Mouse (Mus musculus) lung, embryonic 16.5 days (tissue): ENCODE data around the gene Zc3hav1. TPM values are rescaled to one million over a fixed set of nuclear protein-coding genes. Genes with fewer than 3 reads are reported as not detected.

ENCODE experiments used
- ATAC-seq: fragments of 200-750 bp; cut with Nextera tagmentation; 2 replicates; pipeline ENCODE4 v1.8.0; 2017; ENCODE audit warnings: low read depth, mild to moderate bottlenecking, moderate library complexity
- H3K27ac ChIP-seq: fragments of 300-500 bp; sonication (generic); 2 replicates; pipeline ENCODE4 v1.5.1; 2014; ENCODE audit warnings: mild to moderate bottlenecking, control low read depth, low read length
- H3K27me3 ChIP-seq: fragments of 300-500 bp; sonication (generic); 2 replicates; pipeline ENCODE4 v1.6.1; 2014; ENCODE audit warnings: low read depth, low read length, mixed read lengths; ENCODE audit not compliant: control insufficient read depth, insufficient read depth
- H3K36me3 ChIP-seq: fragments of 300-500 bp; sonication (generic); 2 replicates; pipeline ENCODE4 v1.6.1; 2014; ENCODE audit warnings: low read length; ENCODE audit not compliant: control insufficient read depth, insufficient read depth
- H3K4me1 ChIP-seq: fragments of 300-500 bp; sonication (generic); replicated peaks from 2 replicates; pipeline ENCODE4 v1.6.1; 2014; ENCODE audit warnings: low read length, mixed read lengths; ENCODE audit not compliant: control insufficient read depth, insufficient read depth
- H3K4me2 ChIP-seq: fragments of 300-500 bp; sonication (generic); 2 replicates; pipeline ENCODE4 v1.6.1; 2014; ENCODE audit warnings: low read depth, low read length, control low read depth
- H3K4me3 ChIP-seq: fragments of 300-500 bp; sonication (generic); 2 replicates; pipeline ENCODE4 v1.5.1; 2014; ENCODE audit warnings: mild to moderate bottlenecking, low read length, control low read depth
- H3K9ac ChIP-seq: fragments of 300-500 bp; sonication (generic); 2 replicates; pipeline ENCODE4 v1.6.1; 2014; ENCODE audit warnings: low read length, control low read depth
- H3K9me3 ChIP-seq: fragments of 300-500 bp; sonication (generic); 2 replicates; pipeline ENCODE4 v1.6.1; 2016; ENCODE audit warnings: low read length; ENCODE audit not compliant: control insufficient read depth
- WGBS: fragments of 180-500 bp; shearing (Covaris S2); extraction: QIAGEN DNeasy Blood & Tissue Kit; methylation state at CpG from one replicate; pipeline ENCODE4 v1.1.7; 2014; 5-methylcytosine and 5-hydroxymethylcytosine counted together
- polyA plus RNA-seq: library from polyadenylated mRNA; unstranded; fragments of >200 nt; fragmentation: Nextera tagmentation; extraction: Ambion mirVana; gene quantifications from 2 replicates; pipeline ENCODE4 v1.2.1, GENCODE M21; 2015

The Zc3hav1 gene
- polyA plus RNA-seq = 8.0 and 11.0 TPM in 2 replicates

DNA sequence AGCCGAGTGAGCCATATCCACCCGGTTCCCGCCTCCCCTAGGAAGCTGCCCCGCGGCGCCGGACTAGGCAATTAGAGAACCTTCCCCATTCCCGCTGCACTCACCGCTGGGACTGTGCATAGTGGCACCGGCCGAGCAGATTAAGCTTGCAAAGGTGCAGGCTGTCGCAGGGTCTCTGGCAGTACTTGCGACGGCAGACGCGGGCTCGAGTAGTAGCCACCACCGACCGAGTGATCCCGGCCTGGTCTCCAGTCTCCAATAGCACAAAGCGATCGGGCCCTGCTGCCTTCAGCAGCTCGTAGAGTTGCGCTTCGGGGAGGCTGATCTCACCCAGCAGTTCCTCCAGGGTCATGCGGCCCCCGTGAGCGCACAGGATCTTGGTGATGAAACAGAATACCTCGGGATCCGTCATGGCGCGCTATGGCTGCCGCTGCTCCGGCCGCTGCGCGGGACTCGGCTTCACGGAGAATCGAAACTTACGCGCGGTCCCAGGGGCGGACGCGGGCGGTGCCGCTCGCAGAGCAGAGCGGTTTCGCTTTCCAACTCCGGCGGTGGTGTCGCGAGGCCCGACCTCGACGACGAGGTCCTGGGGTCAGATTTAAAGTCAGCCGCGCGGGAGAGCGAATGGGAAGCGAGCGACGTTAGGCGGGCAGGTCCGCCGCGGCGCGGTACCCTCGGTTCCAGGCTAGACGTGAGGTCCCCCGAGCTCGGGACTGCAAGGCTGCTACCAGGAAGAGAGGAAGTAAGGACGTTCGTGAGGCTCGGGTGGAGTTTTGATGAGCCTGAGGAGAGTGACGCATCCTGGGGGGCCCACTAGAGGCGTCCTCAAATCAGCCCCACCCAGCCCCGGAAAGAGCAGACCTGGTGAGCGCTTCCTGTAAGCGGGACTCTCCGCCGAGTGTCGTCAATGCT, at the start of gene Zc3hav1:
TSS of gene Zc3hav1 (minus strand) at position 793 of the 912 bp plus-strand sequence.
- peak within 1 kb of the TSS; percentile 74 for H3K9ac ChIP-seq
- peaks cover 12% of the 10 kb centered on the region for H3K4me1 ChIP-seq
- H3K36me3 ChIP-seq = no peaks in the 10 kb centered on the region
- H3K27ac ChIP-seq = peak within 1 kb of the TSS; percentile 66
- no peaks in the 10 kb centered on the region for H3K9me3 ChIP-seq
- H3K4me3 ChIP-seq = peak within 1 kb of the TSS; percentile 82
- peak; percentile 82 for ATAC-seq
- H3K27me3 ChIP-seq = peaks cover 32% of the 10 kb centered on the region
- H3K4me2 ChIP-seq = peak within 1 kb of the TSS; percentile 80
- WGBS = under 1% methylated on average over 87 of the region's 87 CpGs

DNA sequence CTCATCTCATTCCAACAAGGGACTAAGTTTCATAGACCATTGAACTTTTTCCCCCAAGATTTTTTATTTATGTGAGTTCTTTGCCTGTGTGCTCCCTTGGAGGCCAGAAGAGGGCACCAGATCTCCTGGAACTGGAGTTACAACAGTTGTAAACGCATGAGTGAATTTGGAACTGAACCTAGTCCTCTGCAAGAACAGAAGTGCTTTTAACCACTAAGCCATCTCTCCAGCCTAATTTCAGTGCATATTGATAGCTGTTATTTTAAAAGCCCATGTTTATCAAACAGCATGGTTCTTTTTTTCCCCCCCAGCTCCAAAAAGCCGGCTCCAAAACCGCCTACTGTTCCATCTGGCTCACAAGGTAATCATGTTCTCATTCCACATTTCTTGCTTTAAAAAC, 35.3 kb upstream of the Zc3hav1 start:
- Histone ChIP-seq H3K27ac (no peak overlapping the region), H3K9me3 (no peaks in the 10 kb centered on the region), H3K36me3 (no peaks in the 10 kb centered on the region), H3K4me1 (no peaks in the 10 kb centered on the region), H3K9ac (no peak overlapping the region), H3K27me3 (no peaks in the 10 kb centered on the region), H3K4me2 (no peak overlapping the region), H3K4me3 (no peak overlapping the region)
- no peak for ATAC-seq
- WGBS = 81% methylated on average over 3 of the region's 3 CpGs

DNA sequence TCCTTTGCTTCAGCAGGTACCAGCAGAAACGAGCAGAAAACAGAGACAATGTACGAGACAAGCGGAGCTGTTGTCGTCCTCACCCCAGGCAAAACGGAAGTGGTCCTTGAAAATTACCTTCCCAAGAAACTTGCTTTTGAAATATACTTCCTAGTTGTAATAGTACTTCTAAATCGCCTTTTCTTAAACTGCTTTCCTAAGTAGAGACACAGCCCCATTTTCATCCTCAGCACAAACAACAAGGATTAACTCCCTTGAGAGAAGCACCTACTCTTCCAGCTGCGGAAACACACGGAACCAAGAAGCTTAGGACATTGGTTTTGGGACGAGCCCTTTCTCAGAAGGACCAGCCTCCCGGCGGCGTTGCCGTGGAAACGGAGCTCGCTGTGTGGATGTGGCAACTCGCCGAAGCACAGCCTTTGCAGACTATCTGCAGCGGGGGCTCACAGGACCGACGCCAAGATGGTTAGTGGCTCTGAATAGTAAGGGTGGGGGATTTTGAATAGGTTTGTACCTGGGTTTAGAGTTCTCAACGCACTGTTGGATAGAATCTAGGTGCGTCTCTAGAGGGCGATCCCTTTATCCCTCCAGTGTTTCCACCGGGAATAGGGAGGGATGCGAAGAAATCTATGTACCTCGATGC, 26.8 kb upstream of the Zc3hav1 start, which contains the start of gene Ttc26:
TSS of gene Ttc26 (plus strand) at position 341 of the 643 bp plus-strand sequence.
- Histone ChIP-seq H3K4me2 (peak within 1 kb of the TSS; percentile 87), H3K27me3 (no peaks in the 10 kb centered on the region), H3K4me3 (peak within 1 kb of the TSS; percentile 77), H3K36me3 (no peaks in the 10 kb centered on the region), H3K4me1 (peaks cover 4% of the 10 kb centered on the region; the same call in 1 of the 2 replicates), H3K9me3 (no peaks in the 10 kb centered on the region), H3K27ac (no peak within 1 kb of the TSS; the same call in 1 of the 2 replicates), H3K9ac (peak within 1 kb of the TSS; percentile 78)
- WGBS = under 1% methylated on average over 26 of the region's 26 CpGs
- peak; percentile 90 for ATAC-seq

DNA sequence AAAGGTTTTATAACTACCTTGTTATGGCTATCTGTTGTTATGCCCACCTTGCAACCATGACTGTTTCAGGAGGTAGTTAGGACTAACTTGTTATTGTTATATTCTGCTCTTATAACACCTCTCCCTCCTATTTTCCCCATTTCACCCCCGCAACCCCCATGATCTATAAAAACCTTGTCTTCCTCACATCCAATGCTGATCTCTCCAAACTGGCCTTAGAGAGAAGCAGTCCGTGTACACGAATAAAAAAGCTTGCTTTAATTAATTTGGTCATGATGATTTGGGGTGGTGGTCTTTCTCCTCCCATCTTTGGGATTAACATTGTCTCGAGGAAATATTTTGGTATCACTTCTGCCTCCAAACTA, 26.3 kb upstream of the Zc3hav1 start:
- no peak overlapping the region; the same call in 1 of the 2 replicates for H3K27ac ChIP-seq
- H3K9me3 ChIP-seq = no peaks in the 10 kb centered on the region
- H3K4me2 ChIP-seq = peak overlapping the region; percentile 87
- H3K9ac ChIP-seq = peak overlapping the region; percentile 78
- H3K27me3 ChIP-seq = no peaks in the 10 kb centered on the region
- under 1% methylated on average over 4 of the region's 4 CpGs for WGBS
- no peaks in the 10 kb centered on the region for H3K36me3 ChIP-seq
- peak overlapping the region; percentile 77 for H3K4me3 ChIP-seq
- H3K4me1 ChIP-seq = peaks cover 4% of the 10 kb centered on the region; the same call in 1 of the 2 replicates
- no peak for ATAC-seq

DNA sequence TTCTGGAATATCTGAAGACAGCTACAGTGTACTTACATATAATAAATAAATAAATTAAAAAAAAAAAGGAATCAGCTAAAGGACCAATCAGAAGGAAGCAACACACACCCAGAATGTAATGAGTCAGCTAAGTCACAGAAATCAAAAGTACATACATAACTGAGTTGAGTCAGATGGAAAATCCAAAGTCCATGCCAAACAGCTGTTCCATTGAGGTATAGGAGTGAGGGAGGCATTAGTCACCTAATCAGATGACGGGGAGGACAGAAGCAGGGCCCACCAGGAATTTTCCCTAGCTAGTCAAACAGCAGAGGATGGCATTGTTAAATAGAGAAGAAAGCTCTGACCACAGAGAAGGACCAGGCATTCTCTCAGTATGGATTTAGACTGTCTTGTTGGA, 19.9 kb upstream of the Zc3hav1 start:
- Histone ChIP-seq H3K27ac (no peak overlapping the region), H3K4me1 (no peaks in the 10 kb centered on the region), H3K9me3 (no peaks in the 10 kb centered on the region), H3K9ac (no peak overlapping the region), H3K4me3 (no peak overlapping the region), H3K4me2 (no peak overlapping the region), H3K27me3 (no peaks in the 10 kb centered on the region), H3K36me3 (no peaks in the 10 kb centered on the region)
- 83% methylated on average over 1 of the region's 1 CpGs for WGBS
- ATAC-seq = no peak

DNA sequence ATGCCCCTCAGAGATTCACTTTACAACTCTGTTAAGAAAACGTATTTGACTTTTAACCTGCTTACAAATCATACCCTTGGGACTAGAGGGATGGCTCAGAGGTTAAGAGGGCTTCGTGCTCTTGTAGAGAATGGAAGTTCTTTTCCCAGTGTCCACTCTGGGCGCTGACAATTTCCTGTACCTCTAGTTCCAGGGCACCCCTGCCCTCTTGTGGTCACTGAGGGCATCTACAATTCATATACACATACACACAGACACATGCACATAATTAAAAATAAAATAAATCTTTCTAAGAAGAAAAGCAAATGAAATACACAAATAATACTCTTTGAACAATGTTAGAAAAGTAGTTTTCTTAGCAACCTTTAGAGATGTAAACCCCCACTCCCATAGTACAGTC, 15.5 kb upstream of the Zc3hav1 start:
- Histone ChIP-seq H3K4me3 (no peak overlapping the region), H3K36me3 (no peaks in the 10 kb centered on the region), H3K4me2 (no peak overlapping the region), H3K4me1 (no peaks in the 10 kb centered on the region), H3K9ac (no peak overlapping the region), H3K27me3 (no peaks in the 10 kb centered on the region), H3K27ac (no peak overlapping the region), H3K9me3 (no peaks in the 10 kb centered on the region)
- no peak for ATAC-seq
- WGBS = 73% methylated on average over 3 of the region's 3 CpGs

DNA sequence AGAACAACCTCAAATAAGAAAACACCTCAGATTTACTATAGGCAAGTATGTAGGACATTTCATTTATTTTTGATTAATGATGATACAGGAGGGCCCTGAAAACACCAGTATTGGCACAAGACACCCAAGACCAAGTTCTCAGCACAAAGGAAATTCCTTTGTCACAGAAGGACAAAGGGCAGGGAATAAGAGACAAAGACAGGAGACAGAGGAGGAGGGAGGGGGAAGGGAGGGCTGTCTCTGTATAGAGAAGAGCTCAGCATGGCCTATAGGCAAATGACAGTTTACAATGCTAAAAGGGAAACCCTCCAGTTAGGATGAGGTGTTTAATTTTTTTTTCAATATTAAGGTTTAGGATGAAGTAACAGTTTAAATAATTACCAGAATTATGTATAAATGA, 9.7 kb upstream of the Zc3hav1 start:
- Histone ChIP-seq H3K27me3 (no peaks in the 10 kb centered on the region), H3K4me3 (no peak overlapping the region), H3K4me1 (no peaks in the 10 kb centered on the region), H3K27ac (no peak overlapping the region), H3K9ac (no peak overlapping the region), H3K4me2 (no peak overlapping the region), H3K9me3 (no peaks in the 10 kb centered on the region), H3K36me3 (no peaks in the 10 kb centered on the region)
- no peak for ATAC-seq

DNA sequence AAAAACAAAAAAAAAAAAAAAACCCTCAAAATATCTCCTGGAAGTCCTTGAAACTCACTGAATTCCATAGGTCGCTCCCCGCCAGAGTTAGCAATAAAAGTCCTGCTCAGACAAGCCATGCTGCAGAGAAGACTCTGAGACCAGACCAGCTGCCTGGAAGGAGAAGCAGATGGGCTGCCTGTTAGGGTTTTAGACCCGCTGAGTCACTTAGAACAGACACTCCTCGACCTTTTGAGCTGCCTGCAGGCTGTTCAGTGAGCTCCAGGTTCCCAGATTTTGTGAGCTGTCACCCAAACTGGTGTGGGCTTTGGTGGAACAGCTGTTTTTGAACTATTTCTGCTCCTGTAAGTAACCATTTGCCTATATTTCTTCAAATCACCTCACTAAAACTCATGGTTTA, 9.0 kb upstream of the Zc3hav1 start:
- no peaks in the 10 kb centered on the region for H3K9me3 ChIP-seq
- H3K4me2 ChIP-seq = no peak overlapping the region
- no peak overlapping the region for H3K27ac ChIP-seq
- WGBS = 64% methylated on average over 4 of the region's 4 CpGs
- H3K27me3 ChIP-seq = no peaks in the 10 kb centered on the region
- H3K36me3 ChIP-seq = no peaks in the 10 kb centered on the region
- H3K4me1 ChIP-seq = no peaks in the 10 kb centered on the region
- no peak for ATAC-seq
- no peak overlapping the region for H3K4me3 ChIP-seq
- H3K9ac ChIP-seq = no peak overlapping the region

DNA sequence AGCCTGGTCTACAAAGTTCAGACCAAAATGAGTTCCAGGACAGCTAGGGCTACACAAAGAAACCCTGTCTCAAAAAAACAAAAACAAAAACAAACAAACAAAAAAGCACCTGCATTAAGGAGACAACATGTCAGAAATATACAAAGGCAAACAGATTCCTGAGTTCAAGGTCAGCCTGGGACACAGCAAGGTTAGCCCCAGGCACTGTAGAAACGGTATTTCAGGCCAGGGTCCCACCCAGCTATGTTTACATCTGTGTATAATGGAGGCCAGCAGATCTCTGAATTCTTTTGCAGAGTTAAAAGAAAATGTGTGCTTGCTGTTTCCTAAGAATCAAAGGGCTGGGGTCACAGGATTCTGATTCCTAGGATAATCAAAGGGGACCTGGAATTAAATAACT, 7.5 kb upstream of the Zc3hav1 start:
- no peak overlapping the region for H3K27ac ChIP-seq
- H3K4me2 ChIP-seq = no peak overlapping the region
- H3K36me3 ChIP-seq = no peaks in the 10 kb centered on the region
- 19% methylated on average over 1 of the region's 1 CpGs for WGBS
- H3K9ac ChIP-seq = no peak overlapping the region
- H3K4me3 ChIP-seq = no peak overlapping the region
- no peaks in the 10 kb centered on the region for H3K9me3 ChIP-seq
- no peaks in the 10 kb centered on the region for H3K4me1 ChIP-seq
- ATAC-seq = no peak
- no peaks in the 10 kb centered on the region for H3K27me3 ChIP-seq
